Mouse (Mus musculus) intestine, postnatal 0 days (tissue): ENCODE data around the gene Foxp4. TPM values are rescaled to one million over a fixed set of nuclear protein-coding genes. Genes with fewer than 3 reads are reported as not detected.
A peak's percentile ranks its signal among the peaks of the same experiment; 100 is the strongest.

ENCODE experiments used
- ATAC-seq: fragments of 200-750 bp; cut with Nextera tagmentation; 2 replicates; pipeline ENCODE4 v1.8.0; 2017; ENCODE audit warnings: mild to moderate bottlenecking, moderate TSS enrichment, moderate library complexity
- H3K27ac ChIP-seq: fragments of 300-500 bp; sonication (generic); 2 replicates; pipeline ENCODE4 v1.5.1; 2014; ENCODE audit warnings: mild to moderate bottlenecking, low read depth, low read length, moderate library complexity
- H3K27me3 ChIP-seq: fragments of 300-500 bp; sonication (generic); replicated peaks from 2 replicates; pipeline ENCODE4 v1.6.1; 2014; ENCODE audit warnings: low read length, mixed read lengths; ENCODE audit not compliant: control insufficient read depth, insufficient read depth
- H3K36me3 ChIP-seq: fragments of 300-500 bp; sonication (generic); 2 replicates; pipeline ENCODE4 v1.6.1; 2014; ENCODE audit warnings: mild to moderate bottlenecking, moderate library complexity; ENCODE audit not compliant: control insufficient read depth, insufficient read depth
- H3K4me1 ChIP-seq: fragments of 300-500 bp; sonication (generic); replicated peaks from 2 replicates; pipeline ENCODE4 v1.6.1; 2014; ENCODE audit warnings: antibody characterized with exemption, low read length, mixed read lengths; ENCODE audit not compliant: control insufficient read depth, insufficient read depth
- H3K4me2 ChIP-seq: fragments of 300-500 bp; sonication (generic); replicated peaks from 2 replicates; pipeline ENCODE4 v1.6.1; 2014; ENCODE audit warnings: low read depth, mild to moderate bottlenecking, moderate library complexity
- H3K4me3 ChIP-seq: fragments of 300-500 bp; sonication (generic); 2 replicates; pipeline ENCODE4 v1.5.1; 2014; ENCODE audit warnings: low read depth, low read length
- H3K9ac ChIP-seq: fragments of 300-500 bp; sonication (generic); 2 replicates; pipeline ENCODE4 v1.6.1; 2014; ENCODE audit warnings: mild to moderate bottlenecking, low read depth, low read length
- H3K9me3 ChIP-seq: fragments of 300-500 bp; sonication (generic); 2 replicates; pipeline ENCODE4 v1.6.1; 2016; ENCODE audit warnings: mixed run types; ENCODE audit not compliant: control insufficient read depth
- CTCF ChIP-seq: sonication (generic); IDR thresholded peaks from 2 replicates; pipeline ENCODE4 v1.5.1; 2016; ENCODE audit warnings: low read depth, mild to moderate bottlenecking, control low read depth, antibody characterized with exemption, moderate library complexity
- WGBS: fragments of 180-500 bp; shearing (Covaris S2); extraction: QIAGEN DNeasy Blood & Tissue Kit; methylation state at CpG from one replicate; pipeline ENCODE4 v1.1.7; 2014; 5-methylcytosine and 5-hydroxymethylcytosine counted together
- polyA plus RNA-seq: library from polyadenylated mRNA; unstranded; fragments of >200 nt; fragmentation: Nextera tagmentation; extraction: Ambion mirVana; gene quantifications from 2 replicates; pipeline ENCODE4 v1.2.1, GENCODE M21; 2015

Gene Foxp4
- polyA plus RNA-seq, 1 experiment from 2014 or later, result 12.9 TPM

DNA sequence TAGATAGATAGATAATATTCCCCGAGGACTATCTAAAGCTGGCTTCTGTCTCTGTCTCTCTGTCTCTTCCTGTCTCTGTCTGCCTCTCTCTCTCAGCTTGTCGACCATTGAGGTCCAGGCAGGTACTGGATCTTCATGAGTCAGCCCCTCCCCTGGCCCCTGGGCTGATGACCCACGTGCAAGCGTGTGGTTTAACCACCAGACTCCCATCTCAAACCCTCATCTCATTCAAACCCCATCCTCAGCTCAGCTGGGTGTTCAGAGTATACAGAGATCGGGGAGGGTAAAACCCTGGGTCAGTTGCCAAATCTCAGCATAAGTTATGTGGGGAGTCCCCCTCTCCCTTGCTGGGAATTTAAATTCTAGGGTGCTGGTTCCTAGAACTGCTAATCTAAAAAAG is 24.3 kb upstream of the Foxp4 start:
- TF ChIP-seq CTCF, result no peak
- Histone ChIP-seq H3K27ac (no peak overlapping the region), H3K9ac (no peak overlapping the region), H3K4me2 (no peak overlapping the region), H3K36me3 (no peaks in the 10 kb centered on the region), H3K4me3 (no peak overlapping the region), H3K4me1 (peaks cover 15% of the 10 kb centered on the region), H3K9me3 (no peaks in the 10 kb centered on the region), H3K27me3 (no peaks in the 10 kb centered on the region)
- WGBS, result 70% methylated on average over 5 of the region's 5 CpGs
- no peak for ATAC-seq

DNA sequence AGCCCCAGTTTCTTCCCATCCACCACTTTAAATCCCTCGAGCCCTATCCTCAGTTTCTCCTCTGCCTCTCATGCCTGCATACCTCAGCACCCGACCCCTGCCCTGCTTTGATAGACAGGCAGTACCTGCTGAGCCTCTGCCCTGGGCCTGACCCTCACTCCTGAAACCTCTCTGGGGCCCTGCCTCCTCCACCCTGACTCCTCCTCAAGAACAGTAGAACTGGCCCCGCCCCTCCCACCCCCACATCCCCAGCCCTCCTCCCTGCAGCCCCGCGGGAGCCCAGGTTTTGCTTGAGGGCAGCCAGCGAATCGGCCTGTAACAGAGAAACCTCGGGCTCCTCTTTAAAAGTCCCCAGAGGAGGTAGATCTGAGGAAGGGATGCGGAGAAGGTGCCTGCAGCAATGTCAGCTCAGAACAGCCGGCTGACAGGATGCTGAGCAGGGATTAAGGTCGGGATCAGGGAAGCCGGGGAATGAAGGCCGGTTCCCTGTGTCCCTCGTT is 22.5 kb upstream of the Foxp4 start:
- Histone ChIP-seq H3K27me3 (no peaks in the 10 kb centered on the region), H3K36me3 (no peaks in the 10 kb centered on the region), H3K9ac (no peak overlapping the region), H3K9me3 (no peaks in the 10 kb centered on the region), H3K4me2 (peak overlapping the region; percentile 38), H3K4me3 (no peak overlapping the region), H3K27ac (no peak overlapping the region), H3K4me1 (no peaks in the 10 kb centered on the region)
- WGBS, result 12% methylated on average over 14 of the region's 14 CpGs
- 0 out of 2 replicates have a peak, but pooled peaks have one; percentile 32 for ATAC-seq
- no peak for TF ChIP-seq CTCF

DNA sequence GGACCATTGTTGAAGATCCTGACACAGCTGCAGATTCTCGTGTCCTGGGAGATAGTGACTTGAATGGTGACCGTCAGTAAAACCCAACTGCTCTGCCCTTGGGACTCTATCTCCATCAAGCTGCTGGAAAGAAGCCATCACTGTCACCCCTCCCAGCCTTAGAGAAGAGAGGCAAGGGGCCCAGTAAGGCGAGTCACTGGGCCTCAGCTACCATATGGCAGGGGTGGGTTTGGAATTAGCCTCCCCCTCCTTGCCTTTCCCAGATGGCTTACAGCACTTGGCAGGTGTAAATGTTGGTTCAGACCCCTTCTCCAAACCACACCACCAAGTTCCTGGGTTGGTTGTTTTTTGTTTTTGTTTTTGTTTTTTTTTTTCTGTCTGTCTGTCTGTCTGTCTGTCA is 21.7 kb upstream of the Foxp4 start:
- WGBS, result 77% methylated on average over 3 of the region's 3 CpGs
- H3K27ac ChIP-seq, result no peak overlapping the region
- H3K9ac ChIP-seq, result no peak overlapping the region
- no peak for ATAC-seq
- H3K4me2 ChIP-seq, result no peak overlapping the region
- H3K4me3 ChIP-seq, result no peak overlapping the region
- no peaks in the 10 kb centered on the region for H3K27me3 ChIP-seq
- H3K9me3 ChIP-seq, result no peaks in the 10 kb centered on the region
- no peaks in the 10 kb centered on the region for H3K4me1 ChIP-seq
- H3K36me3 ChIP-seq, result no peaks in the 10 kb centered on the region
- TF ChIP-seq CTCF, result no peak

DNA sequence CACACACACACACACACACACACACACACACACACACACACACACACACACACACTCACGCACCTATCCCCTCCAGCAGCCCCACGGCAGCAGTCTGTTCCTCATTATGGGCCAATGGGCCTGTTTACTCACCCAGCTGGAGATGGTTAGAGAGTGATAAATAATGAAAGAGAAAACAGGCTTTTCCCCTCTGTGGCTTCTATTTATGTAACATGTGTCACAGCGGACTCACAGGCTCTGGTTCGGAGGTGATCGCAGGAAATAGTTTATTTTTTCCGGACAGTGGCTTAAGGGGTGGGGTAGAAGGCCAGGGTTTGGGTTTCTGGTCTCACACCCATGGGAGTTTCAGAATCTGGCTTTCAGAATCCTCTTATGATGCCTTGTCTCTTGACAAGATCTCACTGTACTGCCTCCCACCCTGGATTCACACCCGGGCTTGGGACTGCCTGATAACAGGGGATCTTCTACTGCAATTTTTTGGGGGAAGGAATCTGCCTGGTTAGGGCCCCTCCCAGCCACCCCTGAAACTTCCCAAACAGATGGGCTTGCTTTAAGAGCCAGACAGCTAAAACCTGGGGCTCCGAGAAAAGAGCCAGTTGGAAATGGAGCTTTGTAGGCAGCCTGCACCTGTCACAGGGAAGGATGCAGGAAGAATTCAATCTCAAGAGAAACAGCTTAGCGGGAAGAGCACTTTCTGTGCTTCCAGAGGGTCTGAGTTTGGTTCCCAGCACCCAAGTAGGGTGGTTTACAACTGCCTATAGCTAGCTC is 18.8 kb upstream of the Foxp4 start:
- no peak for ATAC-seq
- H3K4me2 ChIP-seq, result no peak overlapping the region
- no peaks in the 10 kb centered on the region for H3K4me1 ChIP-seq
- no peak for TF ChIP-seq CTCF
- no peaks in the 10 kb centered on the region for H3K36me3 ChIP-seq
- H3K27ac ChIP-seq, result no peak overlapping the region
- no peaks in the 10 kb centered on the region for H3K9me3 ChIP-seq
- H3K4me3 ChIP-seq, result no peak overlapping the region
- no peaks in the 10 kb centered on the region for H3K27me3 ChIP-seq
- H3K9ac ChIP-seq, result no peak overlapping the region
- whole genome bisulfite sequencing, result 54% methylated on average over 9 of the region's 9 CpGs

DNA sequence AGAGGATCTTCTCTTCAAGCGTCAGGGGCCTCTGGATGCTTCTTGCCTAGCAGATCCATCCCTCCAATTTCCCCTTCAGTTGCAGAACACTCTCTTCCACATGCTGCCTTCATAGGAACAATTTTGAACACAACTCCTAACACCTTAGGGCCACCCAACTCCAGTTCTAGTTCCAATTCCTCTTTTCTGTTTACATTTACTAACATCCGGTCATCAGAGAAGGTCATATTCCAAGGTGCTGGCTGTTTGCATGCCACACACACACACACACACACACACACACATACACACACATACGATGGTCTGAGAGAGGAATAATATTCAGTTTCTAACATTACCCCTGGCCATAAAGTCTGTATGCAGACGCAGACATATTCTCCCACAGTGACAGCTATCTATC is 17.6 kb upstream of the Foxp4 start:
- Histone ChIP-seq H3K36me3 (no peaks in the 10 kb centered on the region), H3K4me2 (no peak overlapping the region), H3K4me3 (no peak overlapping the region), H3K27ac (no peak overlapping the region), H3K27me3 (no peaks in the 10 kb centered on the region), H3K9me3 (no peaks in the 10 kb centered on the region), H3K4me1 (no peaks in the 10 kb centered on the region), H3K9ac (no peak overlapping the region)
- ATAC-seq, result no peak
- TF ChIP-seq CTCF, result no peak
- WGBS, result 68% methylated on average over 4 of the region's 4 CpGs

DNA sequence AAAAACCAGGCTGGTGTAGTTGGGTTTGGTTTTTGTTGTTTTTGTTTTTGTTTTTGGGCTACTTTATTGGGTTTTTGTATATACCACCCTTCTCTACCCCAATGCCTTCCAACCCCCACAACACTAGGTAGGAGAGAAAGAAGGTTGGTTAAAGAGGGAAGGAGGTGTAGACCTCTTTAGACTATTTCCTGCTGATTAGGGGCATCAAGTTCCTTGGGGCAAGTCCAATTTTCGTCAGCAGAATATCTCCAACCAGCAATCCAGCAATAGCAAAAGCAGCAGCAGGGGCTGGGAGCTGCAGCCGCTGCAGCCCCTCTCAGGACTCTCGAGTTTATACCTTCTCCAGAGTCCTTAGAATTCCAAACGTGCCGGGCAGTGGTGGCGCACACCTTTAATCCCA is 14.4 kb upstream of the Foxp4 start:
- TF ChIP-seq CTCF, result no peak
- WGBS, result 75% methylated on average over 6 of the region's 6 CpGs
- no peaks in the 10 kb centered on the region for H3K4me1 ChIP-seq
- H3K36me3 ChIP-seq, result no peaks in the 10 kb centered on the region
- no peak overlapping the region for H3K4me2 ChIP-seq
- no peak overlapping the region for H3K4me3 ChIP-seq
- no peak overlapping the region for H3K27ac ChIP-seq
- no peak overlapping the region for H3K9ac ChIP-seq
- ATAC-seq, result no peak
- no peaks in the 10 kb centered on the region for H3K9me3 ChIP-seq
- no peaks in the 10 kb centered on the region for H3K27me3 ChIP-seq
